Mouse (Mus musculus) kidney, adult 2 months (tissue): Measurements from ENCODE around the gene Cd300lg. TPM values are rescaled to one million over a fixed set of nuclear protein-coding genes. Genes with fewer than 3 reads are reported as not detected.

Source experiments
- DNase-seq: peaks from one replicate; pipeline ENCODE4 v3.0.0; 2021
- H3K27ac ChIP-seq: fragments of 200-500 bp; 2 replicates; pipeline ENCODE4 v1.5.1; 2012; ENCODE audit warnings: low read depth, low read length, control low read depth, inconsistent platforms; ENCODE audit not compliant: insufficient read depth
- H3K27me3 ChIP-seq: fragments of 200-500 bp; replicated peaks from 2 replicates; pipeline ENCODE4 v1.6.1; 2012; ENCODE audit warnings: mild to moderate bottlenecking, moderate library complexity, low read length, inconsistent platforms; ENCODE audit not compliant: control insufficient read depth, insufficient read depth
- H3K36me3 ChIP-seq: fragments of 200-500 bp; 2 replicates; pipeline ENCODE4 v1.6.1; 2012; ENCODE audit warnings: mild to moderate bottlenecking, moderate library complexity, low read length, inconsistent platforms; ENCODE audit not compliant: control insufficient read depth, insufficient read depth
- H3K4me1 ChIP-seq: fragments of 200-500 bp; 2 replicates; pipeline ENCODE4 v1.6.1; 2011; ENCODE audit warnings: low read length; ENCODE audit not compliant: control insufficient read depth, insufficient read depth
- H3K4me3 ChIP-seq: fragments of 200-500 bp; 2 replicates; pipeline ENCODE4 v1.5.1; 2011; ENCODE audit warnings: mild to moderate bottlenecking, low read depth, low read length, control low read depth; ENCODE audit not compliant: insufficient read depth
- CTCF ChIP-seq: fragments of 200-500 bp; conservative IDR thresholded peaks from 2 replicates; pipeline ENCODE4 v1.5.1; 2011; ENCODE audit warnings: low read depth, mild to moderate bottlenecking, control low read depth, low read length, moderate library complexity, mixed read lengths; ENCODE audit not compliant: insufficient read depth, insufficient read length
- POLR2A ChIP-seq: fragments of 200-500 bp; IDR thresholded peaks from one replicate; pipeline ENCODE4 v1.6.1; 2011; ENCODE audit warnings: low read depth, low read length, control low read depth
- WGBS: fragments of 180-500 bp; shearing (Covaris S2); methylation state at CpG from one replicate; pipeline ENCODE4 v1.1.7; 2018; 5-methylcytosine and 5-hydroxymethylcytosine counted together
- polyA plus RNA-seq: library from polyadenylated mRNA; depleted of rRNA; stranded (reverse); fragments of >200 nt; gene quantifications from 2 replicates; pipeline ENCODE4 v1.2.3, GENCODE M21; 2012

The Cd300lg gene
- polyA plus RNA-seq, 1 experiment: 67.1 TPM

DNA sequence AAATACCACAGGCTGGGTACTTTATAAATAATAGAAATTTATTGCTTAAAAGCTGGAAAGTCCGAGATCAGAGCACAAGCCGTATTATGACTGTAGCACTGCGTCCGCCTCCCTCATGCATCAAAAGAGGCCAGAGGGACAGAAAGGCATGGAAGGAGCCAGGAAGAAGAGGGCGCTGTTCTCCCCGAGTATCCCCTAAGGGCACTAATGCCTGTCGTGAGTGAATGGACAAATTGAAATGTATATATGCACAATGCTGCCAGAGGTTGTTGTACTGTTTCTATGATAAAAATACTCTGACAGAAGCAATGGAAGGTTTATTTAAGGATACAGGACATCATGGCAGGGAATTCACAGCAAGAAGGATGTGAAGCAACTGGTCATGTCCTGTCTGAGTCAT, 11.3 kb upstream of the Cd300lg start:
- Histone ChIP-seq H3K36me3 (no peaks in the 10 kb centered on the region), H3K4me1 (no peaks in the 10 kb centered on the region), H3K27me3 (no peaks in the 10 kb centered on the region), H3K4me3 (no peak overlapping the region), H3K27ac (no peak overlapping the region)
- WGBS: 43% methylated on average over 7 of the region's 7 CpGs
- no peak for DNase-seq
- TF ChIP-seq POLR2A (no peak), CTCF (no peak)

DNA sequence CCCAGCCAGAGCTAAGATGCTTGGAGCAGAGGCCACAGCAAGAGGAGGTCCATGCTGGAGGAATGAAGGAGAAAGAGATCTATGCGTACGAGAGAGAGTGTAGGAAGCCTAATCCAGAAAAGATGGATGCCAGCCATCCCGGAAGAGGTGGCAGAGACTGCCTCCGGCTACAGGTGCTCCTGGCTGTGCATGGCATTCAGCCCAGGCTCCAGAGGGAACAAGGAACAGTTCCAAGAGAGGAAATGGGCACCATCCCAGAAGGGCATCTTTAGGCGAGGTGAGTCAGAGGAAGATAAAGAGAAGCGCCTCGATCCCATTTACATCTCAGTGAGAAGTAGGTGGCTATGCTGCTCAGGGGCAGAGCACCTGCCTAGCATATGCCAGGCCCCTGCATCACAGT, 10.2 kb upstream of the Cd300lg start:
- Histone ChIP-seq H3K4me3 (no peak overlapping the region), H3K27ac (no peak overlapping the region), H3K27me3 (no peaks in the 10 kb centered on the region), H3K4me1 (no peaks in the 10 kb centered on the region), H3K36me3 (no peaks in the 10 kb centered on the region)
- WGBS: 61% methylated on average over 7 of the region's 7 CpGs
- no peak for DNase-seq
- TF ChIP-seq POLR2A: no peak
- no peak for TF ChIP-seq CTCF

DNA sequence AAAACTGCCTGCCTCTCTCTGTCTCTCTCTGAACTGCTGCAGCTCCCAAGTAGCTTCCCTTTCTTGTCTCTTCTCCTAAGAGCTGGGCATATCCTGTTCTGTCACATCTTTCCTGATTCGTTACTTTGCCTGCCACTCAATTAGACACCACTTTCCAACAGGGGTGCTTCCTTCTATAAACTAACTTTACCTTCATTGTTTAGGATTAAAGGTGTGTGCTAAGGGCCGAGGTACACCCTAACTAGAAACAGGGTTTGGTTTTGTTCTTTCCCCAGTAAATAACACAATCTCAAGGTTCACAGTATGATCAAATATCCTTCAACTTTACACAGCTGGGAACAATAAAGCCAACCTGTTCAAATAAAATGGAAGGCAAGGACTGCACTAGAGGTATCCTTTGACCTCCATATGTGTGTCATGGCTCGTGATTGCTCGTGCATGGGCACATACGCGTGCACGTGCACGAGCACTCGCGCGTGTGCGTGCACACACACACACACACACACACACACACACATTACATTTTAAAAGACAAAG, 8.2 kb upstream of the Cd300lg start:
- DNase-seq: no peak
- Histone ChIP-seq H3K27me3 (no peaks in the 10 kb centered on the region), H3K27ac (no peak overlapping the region)

DNA sequence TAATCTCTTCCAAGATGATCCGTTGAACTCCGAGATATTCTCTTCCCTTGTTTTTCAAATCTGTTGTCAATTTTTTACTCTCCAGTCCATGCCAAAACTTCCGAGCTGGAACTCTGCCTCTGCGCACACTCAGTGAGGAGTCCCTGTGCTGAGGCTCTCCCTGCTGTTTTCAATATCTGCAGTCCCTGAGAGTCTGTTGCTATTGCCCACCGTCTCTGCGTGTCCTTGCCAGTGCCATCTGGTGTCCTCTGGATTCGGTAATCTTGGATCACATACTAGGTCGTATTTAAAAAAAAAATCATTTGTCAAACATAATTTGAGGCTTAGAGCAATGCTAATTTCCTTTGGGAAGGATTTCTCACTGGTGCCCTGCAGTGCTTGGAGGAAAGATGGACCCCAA, 6.4 kb upstream of the Cd300lg start:
- no peak for TF ChIP-seq POLR2A
- no peak for TF ChIP-seq CTCF

More for the DNA sequence above, 8.2 kb upstream of the Cd300lg start:
- Histone ChIP-seq H3K4me1 (no peaks in the 10 kb centered on the region), H3K4me3 (no peak overlapping the region), H3K36me3 (no peaks in the 10 kb centered on the region)
- TF ChIP-seq CTCF: no peak
- 87% methylated on average over 12 of the region's 12 CpGs for WGBS

DNA sequence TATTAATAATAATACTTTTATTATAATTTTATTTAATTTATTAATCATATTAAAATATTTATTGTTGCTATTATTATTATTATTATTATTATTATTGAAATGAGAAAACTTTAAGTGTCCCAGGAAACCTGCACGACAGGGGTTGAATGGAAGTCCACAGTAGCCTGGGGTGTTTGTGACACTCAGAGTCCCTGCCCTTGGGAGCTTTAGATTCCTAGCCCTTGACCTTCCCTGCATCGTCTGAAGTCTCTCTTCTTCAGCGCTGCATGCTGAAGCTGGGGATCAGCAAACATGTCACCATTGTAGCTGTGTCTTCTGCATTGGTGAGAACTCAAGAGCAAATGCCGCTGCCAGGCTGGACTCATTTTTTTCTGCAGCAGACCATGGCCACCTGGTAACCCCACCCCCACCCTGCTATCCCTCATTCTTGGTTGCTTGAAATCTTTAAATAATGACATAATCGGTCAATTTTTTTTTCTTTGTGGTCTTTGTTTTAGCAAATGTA, 5.8 kb upstream of the Cd300lg start:
- DNase-seq: no peak
- H3K36me3 ChIP-seq: no peaks in the 10 kb centered on the region
- H3K4me1 ChIP-seq: peaks cover 3% of the 10 kb centered on the region; the same call in 1 of the 2 replicates
- H3K4me3 ChIP-seq: no peak overlapping the region
- H3K27me3 ChIP-seq: no peaks in the 10 kb centered on the region
- WGBS: 87% methylated on average over 5 of the region's 5 CpGs
- no peak overlapping the region for H3K27ac ChIP-seq
- no peak for TF ChIP-seq CTCF
- TF ChIP-seq POLR2A: no peak

More for the DNA sequence above, 6.4 kb upstream of the Cd300lg start:
- Histone ChIP-seq H3K27ac (no peak overlapping the region), H3K36me3 (no peaks in the 10 kb centered on the region), H3K27me3 (no peaks in the 10 kb centered on the region), H3K4me3 (no peak overlapping the region), H3K4me1 (peaks cover 3% of the 10 kb centered on the region; the same call in 1 of the 2 replicates)
- WGBS: 70% methylated on average over 8 of the region's 8 CpGs
- no peak for DNase-seq

DNA sequence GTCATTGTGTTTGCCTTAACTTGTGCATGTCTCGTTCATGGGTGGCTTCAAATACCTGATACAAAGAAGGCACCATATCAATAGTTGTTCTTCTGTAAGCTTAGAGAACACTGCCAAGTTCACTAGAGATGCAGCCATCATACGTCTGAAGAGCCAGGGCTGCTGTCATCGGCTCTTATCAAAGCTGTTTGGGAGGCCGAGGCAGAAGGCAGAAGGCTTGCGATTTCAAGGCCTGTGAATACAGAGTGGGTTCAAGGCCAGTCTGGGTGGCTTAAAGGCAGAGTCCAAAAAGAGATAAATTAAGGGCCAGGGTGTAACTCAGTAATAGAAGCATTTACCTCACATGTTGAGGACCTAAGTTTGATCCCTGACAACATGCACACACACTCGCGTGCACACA, 5.0 kb upstream of the Cd300lg start:
- Histone ChIP-seq H3K4me1 (peaks cover 3% of the 10 kb centered on the region; the same call in 1 of the 2 replicates), H3K36me3 (no peaks in the 10 kb centered on the region), H3K27ac (no peak overlapping the region), H3K4me3 (no peak overlapping the region), H3K27me3 (no peaks in the 10 kb centered on the region)
- TF ChIP-seq CTCF (no peak), POLR2A (no peak)
- no peak for DNase-seq
- 96% methylated on average over 7 of the region's 7 CpGs for WGBS

DNA sequence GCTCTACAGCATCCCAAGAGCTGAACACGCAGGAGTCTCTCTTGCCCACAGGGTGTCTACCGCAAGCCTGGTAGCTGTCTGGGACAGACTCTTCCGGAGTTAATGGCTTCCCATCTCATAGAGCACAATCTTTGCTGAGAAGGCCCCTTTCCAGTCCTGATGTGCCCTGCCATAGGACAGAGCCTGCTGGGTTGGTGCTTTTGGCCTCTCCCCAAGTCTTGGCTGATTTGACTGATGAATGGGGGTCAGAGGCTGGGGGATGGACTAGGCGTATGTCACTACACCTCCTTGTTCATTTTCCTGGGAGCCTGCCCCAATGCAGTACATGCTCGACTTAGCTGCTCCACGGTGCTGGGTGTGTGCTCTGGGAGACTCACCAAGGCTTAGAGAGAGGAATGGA, 3.5 kb upstream of the Cd300lg start:
- DNase-seq: no peak
- H3K27ac ChIP-seq: no peak overlapping the region
- no peak overlapping the region for H3K4me3 ChIP-seq
- no peaks in the 10 kb centered on the region for H3K27me3 ChIP-seq
- no peak for TF ChIP-seq POLR2A
- 82% methylated on average over 6 of the region's 6 CpGs for WGBS
- H3K4me1 ChIP-seq: peaks cover 3% of the 10 kb centered on the region; the same call in 1 of the 2 replicates
- H3K36me3 ChIP-seq: no peaks in the 10 kb centered on the region
